Mouse (Mus musculus): ENCODE measurements at regions not wholly inside any gene's neighbourhood (a gene's known extent, or its start where the extent isn't known, plus 50 kb on each side); places are given as distances from the start of the nearest gene placed in this dataset.

- ATAC-seq (replicated peaks; ENCODE audit: insufficient number of reproducible peaks, low FRiP score, low TSS enrichment): peak; percentile 93
- Histone ChIP-seq H3K27ac (ENCODE audit: low read depth, low read length) (peak overlapping the region; percentile 97), H3K27me3 (ENCODE audit: control insufficient read depth, insufficient read depth, low read length) (no peaks in the 10 kb centered on the region), H3K4me2 (peak overlapping the region; percentile 74), H3K36me3 (ENCODE audit: control insufficient read depth, insufficient read depth, low read length) (no peaks in the 10 kb centered on the region), H3K9me3 (replicated peaks; ENCODE audit: control insufficient read depth, low read length) (no peaks in the 10 kb centered on the region), H3K4me1 (ENCODE audit: control insufficient read depth, insufficient read depth, low read length) (peaks cover 4% of the 10 kb centered on the region; the same call in 1 of the 2 replicates), H3K4me3 (ENCODE audit: low read depth, low read length) (peak overlapping the region; percentile 92), H3K9ac (ENCODE audit: low read depth, low read length) (peak overlapping the region; percentile 96)
- under 1% methylated on average over 66 of the region's 72 CpGs for WGBS (ENCODE audit: insufficient replicate concordance)
Measured at GRCm38 (mm10) chr15:68363058-68363735, 1862.5 kb upstream of the Lrrc6 start.

- ATAC-seq (replicated peaks; ENCODE audit: insufficient number of reproducible peaks, low FRiP score, low TSS enrichment): peak; percentile 58
- under 1% methylated on average over 74 of the region's 121 CpGs for WGBS (ENCODE audit: insufficient replicate concordance)
Measured at GRCm38 (mm10) chr15:68362081-68363057, 1861.7 kb upstream of the Lrrc6 start.

DNA sequence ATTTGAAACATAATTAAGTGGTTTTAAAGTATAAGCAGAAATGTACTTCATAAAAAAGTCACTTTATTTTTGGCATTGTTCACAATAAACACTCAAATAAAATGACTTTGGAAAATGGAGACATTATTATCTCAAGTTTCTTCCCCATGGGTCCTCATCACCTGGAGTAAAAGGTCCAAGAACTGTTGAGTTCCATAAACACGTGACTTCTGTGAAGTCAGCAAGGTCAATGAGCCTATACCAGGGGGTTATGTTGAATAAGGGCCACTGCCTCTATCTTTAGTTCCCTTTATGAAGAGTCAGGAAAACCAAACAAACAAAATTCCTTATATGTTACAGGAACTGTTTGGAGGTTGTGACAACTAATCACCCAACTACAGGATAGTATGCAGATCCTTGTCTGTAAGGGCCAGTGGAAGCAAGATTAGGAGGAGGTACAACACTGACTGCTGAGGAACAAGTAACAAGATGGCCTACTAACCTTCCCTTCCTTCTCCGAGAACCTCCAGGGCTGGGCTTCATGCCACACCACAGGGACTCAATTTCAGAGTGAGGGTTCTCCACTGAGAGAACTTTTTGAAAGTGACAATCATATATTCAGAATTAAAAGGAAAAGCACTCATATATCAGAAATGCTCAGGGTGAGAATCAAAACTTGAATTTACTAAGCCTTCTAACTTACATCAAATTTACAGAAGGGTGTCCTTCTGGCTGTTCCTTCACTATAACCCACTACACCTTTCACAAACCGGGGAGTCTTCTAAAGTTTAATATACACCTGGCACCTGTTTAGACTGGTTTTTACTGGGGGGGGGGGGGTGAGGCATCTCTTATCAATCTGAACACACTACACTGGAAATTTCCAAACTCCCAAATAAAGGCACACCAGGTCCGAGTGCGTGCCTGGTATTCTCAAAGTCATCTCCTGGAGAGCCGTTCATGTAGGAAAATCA, 1860.5 kb upstream of the Lrrc6 start:
- Histone ChIP-seq H3K9ac (ENCODE audit: low read depth, low read length) (peak overlapping the region; percentile 96), H3K27ac (ENCODE audit: low read depth, low read length) (peak overlapping the region; percentile 97), H3K4me2 (peak overlapping the region; percentile 74), H3K4me1 (ENCODE audit: control insufficient read depth, insufficient read depth, low read length) (peaks cover 4% of the 10 kb centered on the region; the same call in 1 of the 2 replicates), H3K9me3 (replicated peaks; ENCODE audit: control insufficient read depth, low read length) (no peaks in the 10 kb centered on the region), H3K36me3 (ENCODE audit: control insufficient read depth, insufficient read depth, low read length) (no peaks in the 10 kb centered on the region), H3K27me3 (ENCODE audit: control insufficient read depth, insufficient read depth, low read length) (no peaks in the 10 kb centered on the region), H3K4me3 (ENCODE audit: low read depth, low read length) (peak overlapping the region; percentile 92)
- ATAC-seq (replicated peaks; ENCODE audit: insufficient number of reproducible peaks, low FRiP score, low TSS enrichment): no peak
- WGBS (ENCODE audit: insufficient replicate concordance): 30% methylated on average over 6 of the region's 6 CpGs

More at GRCm38 (mm10) chr15:68362081-68363057, 1861.7 kb upstream of the Lrrc6 start:
- H3K27ac ChIP-seq (ENCODE audit: low read depth, low read length): peak overlapping the region; percentile 97
- H3K4me1 ChIP-seq (ENCODE audit: control insufficient read depth, insufficient read depth, low read length): peaks cover 4% of the 10 kb centered on the region; the same call in 1 of the 2 replicates
- H3K27me3 ChIP-seq (ENCODE audit: control insufficient read depth, insufficient read depth, low read length): no peaks in the 10 kb centered on the region
- peak overlapping the region; percentile 74 for H3K4me2 ChIP-seq
- H3K9me3 ChIP-seq (replicated peaks; ENCODE audit: control insufficient read depth, low read length): no peaks in the 10 kb centered on the region
- H3K4me3 ChIP-seq (ENCODE audit: low read depth, low read length): peak overlapping the region; percentile 92
- peak overlapping the region; percentile 96 for H3K9ac ChIP-seq (ENCODE audit: low read depth, low read length)
- no peaks in the 10 kb centered on the region for H3K36me3 ChIP-seq (ENCODE audit: control insufficient read depth, insufficient read depth, low read length)

GRCm38 (mm10) chr15:68359496-68359895, 1858.8 kb upstream of the Lrrc6 start:
- Histone ChIP-seq H3K4me3 (ENCODE audit: low read depth, low read length) (no peak overlapping the region), H3K4me1 (ENCODE audit: control insufficient read depth, insufficient read depth, low read length) (peaks cover 4% of the 10 kb centered on the region; the same call in 1 of the 2 replicates), H3K27me3 (ENCODE audit: control insufficient read depth, insufficient read depth, low read length) (no peaks in the 10 kb centered on the region), H3K4me2 (peak overlapping the region; percentile 22; the same call in 1 of the 2 replicates), H3K9ac (ENCODE audit: low read depth, low read length) (no peak overlapping the region), H3K27ac (ENCODE audit: low read depth, low read length) (peak overlapping the region; percentile 35; the same call in 1 of the 2 replicates), H3K36me3 (ENCODE audit: control insufficient read depth, insufficient read depth, low read length) (no peaks in the 10 kb centered on the region), H3K9me3 (replicated peaks; ENCODE audit: control insufficient read depth, low read length) (no peaks in the 10 kb centered on the region)
- 50% methylated on average over 3 of the region's 3 CpGs for WGBS (ENCODE audit: insufficient replicate concordance)
- ATAC-seq (replicated peaks; ENCODE audit: insufficient number of reproducible peaks, low FRiP score, low TSS enrichment): no peak

GRCm38 (mm10) chr15:68355957-68356356, 1855.2 kb upstream of the Lrrc6 start:
- no peak for ATAC-seq (replicated peaks; ENCODE audit: insufficient number of reproducible peaks, low FRiP score, low TSS enrichment)
- Histone ChIP-seq H3K27ac (ENCODE audit: low read depth, low read length) (no peak overlapping the region), H3K4me3 (ENCODE audit: low read depth, low read length) (no peak overlapping the region), H3K4me1 (ENCODE audit: control insufficient read depth, insufficient read depth, low read length) (peaks cover under 1% of the 10 kb centered on the region; the same call in 1 of the 2 replicates), H3K27me3 (ENCODE audit: control insufficient read depth, insufficient read depth, low read length) (no peaks in the 10 kb centered on the region), H3K36me3 (ENCODE audit: control insufficient read depth, insufficient read depth, low read length) (no peaks in the 10 kb centered on the region), H3K9me3 (replicated peaks; ENCODE audit: control insufficient read depth, low read length) (no peaks in the 10 kb centered on the region), H3K4me2 (no peak overlapping the region), H3K9ac (ENCODE audit: low read depth, low read length) (no peak overlapping the region)
- 65% methylated on average over 1 of the region's 1 CpGs for WGBS (ENCODE audit: insufficient replicate concordance)

- Histone ChIP-seq H3K4me3 (ENCODE audit: low read depth, low read length) (no peak overlapping the region), H3K4me1 (ENCODE audit: control insufficient read depth, insufficient read depth, low read length) (peaks cover 12% of the 10 kb centered on the region)
- 91% methylated on average over 3 of the region's 3 CpGs for WGBS (ENCODE audit: insufficient replicate concordance)
Measured at GRCm38 (mm10) chr15:68344652-68345051, 1843.9 kb upstream of the Lrrc6 start.

GRCm38 (mm10) chr15:68342542-68342941, 1841.8 kb upstream of the Lrrc6 start:
- Histone ChIP-seq H3K4me2 (no peak overlapping the region), H3K27me3 (ENCODE audit: control insufficient read depth, insufficient read depth, low read length) (no peaks in the 10 kb centered on the region), H3K27ac (ENCODE audit: low read depth, low read length) (no peak overlapping the region), H3K4me3 (ENCODE audit: low read depth, low read length) (no peak overlapping the region), H3K9ac (ENCODE audit: low read depth, low read length) (no peak overlapping the region), H3K4me1 (ENCODE audit: control insufficient read depth, insufficient read depth, low read length) (peaks cover 12% of the 10 kb centered on the region), H3K36me3 (ENCODE audit: control insufficient read depth, insufficient read depth, low read length) (no peaks in the 10 kb centered on the region), H3K9me3 (replicated peaks; ENCODE audit: control insufficient read depth, low read length) (no peaks in the 10 kb centered on the region)
- ATAC-seq (replicated peaks; ENCODE audit: insufficient number of reproducible peaks, low FRiP score, low TSS enrichment): no peak
- 90% methylated on average over 1 of the region's 1 CpGs for WGBS (ENCODE audit: insufficient replicate concordance)

More at GRCm38 (mm10) chr15:68344652-68345051, 1843.9 kb upstream of the Lrrc6 start:
- Histone ChIP-seq H3K27me3 (ENCODE audit: control insufficient read depth, insufficient read depth, low read length) (no peaks in the 10 kb centered on the region), H3K36me3 (ENCODE audit: control insufficient read depth, insufficient read depth, low read length) (no peaks in the 10 kb centered on the region), H3K4me2 (no peak overlapping the region), H3K27ac (ENCODE audit: low read depth, low read length) (no peak overlapping the region), H3K9me3 (replicated peaks; ENCODE audit: control insufficient read depth, low read length) (no peaks in the 10 kb centered on the region), H3K9ac (ENCODE audit: low read depth, low read length) (no peak overlapping the region)
- ATAC-seq (replicated peaks; ENCODE audit: insufficient number of reproducible peaks, low FRiP score, low TSS enrichment): no peak

GRCm38 (mm10) chr15:68341056-68341455, 1840.3 kb upstream of the Lrrc6 start:
- ATAC-seq (replicated peaks; ENCODE audit: insufficient number of reproducible peaks, low FRiP score, low TSS enrichment): no peak

More at GRCm38 (mm10) chr15:68341056-68341455, 1840.3 kb upstream of the Lrrc6 start:
- Histone ChIP-seq H3K9ac (ENCODE audit: low read depth, low read length) (no peak overlapping the region), H3K9me3 (replicated peaks; ENCODE audit: control insufficient read depth, low read length) (no peaks in the 10 kb centered on the region), H3K36me3 (ENCODE audit: control insufficient read depth, insufficient read depth, low read length) (no peaks in the 10 kb centered on the region), H3K4me3 (ENCODE audit: low read depth, low read length) (no peak overlapping the region), H3K27ac (ENCODE audit: low read depth, low read length) (no peak overlapping the region), H3K4me1 (ENCODE audit: control insufficient read depth, insufficient read depth, low read length) (peaks cover 3% of the 10 kb centered on the region), H3K4me2 (no peak overlapping the region), H3K27me3 (ENCODE audit: control insufficient read depth, insufficient read depth, low read length) (no peaks in the 10 kb centered on the region)
- 57% methylated on average over 5 of the region's 5 CpGs for WGBS (ENCODE audit: insufficient replicate concordance)
